Mouse (Mus musculus) liver, embryonic 11.5 days (tissue): ENCODE data around the gene Tax1bp3. TPM values are rescaled to one million over a fixed set of nuclear protein-coding genes. Genes with fewer than 3 reads are reported as not detected.

ENCODE experiments used
- ATAC-seq: fragments of 200-750 bp; cut with Nextera tagmentation; replicated peaks from 2 replicates; pipeline ENCODE4 v1.8.0; 2017; ENCODE audit warnings: moderate number of reproducible peaks, mild to moderate bottlenecking, moderate TSS enrichment, moderate library complexity; ENCODE audit not compliant: low FRiP score
- DNase-seq: peaks from one replicate; pipeline ENCODE4 v3.0.0-alpha.2; 2017; ENCODE audit warnings: low spot score
- H3K27ac ChIP-seq: fragments of 300-500 bp; sonication (generic); 2 replicates; pipeline ENCODE4 v1.5.1; 2014; ENCODE audit warnings: mild to moderate bottlenecking, low read depth, low read length, control low read depth
- H3K27me3 ChIP-seq: fragments of 300-500 bp; sonication (generic); replicated peaks from 2 replicates; pipeline ENCODE4 v1.6.1; 2014; ENCODE audit warnings: low read length, mixed read lengths; ENCODE audit not compliant: control insufficient read depth, insufficient read depth
- H3K36me3 ChIP-seq: fragments of 300-500 bp; sonication (generic); 2 replicates; pipeline ENCODE4 v1.6.1; 2014; ENCODE audit warnings: mild to moderate bottlenecking, low read length, moderate library complexity, mixed read lengths; ENCODE audit not compliant: control insufficient read depth, insufficient read depth
- H3K4me1 ChIP-seq: fragments of 300-500 bp; sonication (generic); replicated peaks from 2 replicates; pipeline ENCODE4 v1.6.1; 2014; ENCODE audit warnings: low read length, mixed read lengths; ENCODE audit not compliant: control insufficient read depth, insufficient read depth
- H3K4me2 ChIP-seq: fragments of 300-500 bp; sonication (generic); 2 replicates; pipeline ENCODE4 v1.6.1; 2014; ENCODE audit warnings: mild to moderate bottlenecking, control low read depth, moderate library complexity
- H3K4me3 ChIP-seq: fragments of 300-500 bp; sonication (generic); 2 replicates; pipeline ENCODE4 v1.5.1; 2014; ENCODE audit warnings: low read depth, low read length, control low read depth
- H3K9ac ChIP-seq: fragments of 300-500 bp; sonication (generic); 2 replicates; pipeline ENCODE4 v1.6.1; 2014; ENCODE audit warnings: low read depth, low read length, control low read depth
- H3K9me3 ChIP-seq: fragments of 300-500 bp; sonication (generic); 2 replicates; pipeline ENCODE4 v1.6.1; 2016; ENCODE audit warnings: low read length, inconsistent platforms, mixed read lengths; ENCODE audit not compliant: control insufficient read depth
- WGBS: fragments of 180-500 bp; shearing (Covaris S2); extraction: QIAGEN DNeasy Blood & Tissue Kit; methylation state at CpG from one replicate; pipeline ENCODE4 v1.1.7; 2014; 5-methylcytosine and 5-hydroxymethylcytosine counted together
- polyA plus RNA-seq: library from polyadenylated mRNA; unstranded; fragments of >200 nt; fragmentation: Nextera tagmentation; extraction: Ambion mirVana; gene quantifications from 2 replicates; pipeline ENCODE4 v1.2.1, GENCODE M21; 2014

Gene Tax1bp3
- polyA plus RNA-seq, 1 experiment from 2014 or later = 85.3 TPM

- 80% methylated on average over 6 of the region's 6 CpGs for WGBS
- no peak overlapping the region for H3K4me2 ChIP-seq
- no peaks in the 10 kb centered on the region for H3K9me3 ChIP-seq
- H3K36me3 ChIP-seq = peaks cover 5% of the 10 kb centered on the region; the same call in 1 of the 2 replicates
- no peak for ATAC-seq
- no peak overlapping the region for H3K4me3 ChIP-seq
- no peak overlapping the region for H3K9ac ChIP-seq
- no peak overlapping the region for H3K27ac ChIP-seq
- no peak for DNase-seq
- no peaks in the 10 kb centered on the region for H3K4me1 ChIP-seq
- H3K27me3 ChIP-seq = no peaks in the 10 kb centered on the region
Measured at GRCm38 (mm10) chr11:73187231-73187630, 10.3 kb downstream of the Tax1bp3 start.

GRCm38 (mm10) chr11:73193047-73193446 is 16.2 kb downstream of the Tax1bp3 start:
- Histone ChIP-seq H3K9me3 (no peaks in the 10 kb centered on the region), H3K9ac (no peak overlapping the region), H3K4me2 (no peak overlapping the region), H3K27ac (no peak overlapping the region), H3K4me3 (no peak overlapping the region), H3K27me3 (no peaks in the 10 kb centered on the region), H3K4me1 (no peaks in the 10 kb centered on the region), H3K36me3 (no peaks in the 10 kb centered on the region)
- ATAC-seq (no peak), DNase-seq (no peak)
- 57% methylated on average over 6 of the region's 6 CpGs for WGBS

GRCm38 (mm10) chr11:73194444-73194843 is 17.6 kb downstream of the Tax1bp3 start:
- Histone ChIP-seq H3K4me3 (no peak overlapping the region), H3K27ac (no peak overlapping the region), H3K27me3 (no peaks in the 10 kb centered on the region), H3K9me3 (no peaks in the 10 kb centered on the region), H3K4me2 (no peak overlapping the region), H3K9ac (no peak overlapping the region), H3K36me3 (no peaks in the 10 kb centered on the region), H3K4me1 (no peaks in the 10 kb centered on the region)
- WGBS = 76% methylated on average over 2 of the region's 2 CpGs
- ATAC-seq (no peak), DNase-seq (no peak)

- no peaks in the 10 kb centered on the region for H3K36me3 ChIP-seq
- no peak for ATAC-seq
- H3K27ac ChIP-seq = no peak overlapping the region
- peak overlapping the region; percentile 95 for H3K4me2 ChIP-seq
- peak overlapping the region; percentile 76 for H3K9ac ChIP-seq
- H3K27me3 ChIP-seq = no peaks in the 10 kb centered on the region
- no peak for DNase-seq
- WGBS = 3% methylated on average over 1 of the region's 1 CpGs
- H3K4me1 ChIP-seq = peaks cover 5% of the 10 kb centered on the region
- peak overlapping the region; percentile 65 for H3K4me3 ChIP-seq
- H3K9me3 ChIP-seq = no peaks in the 10 kb centered on the region
Measured at GRCm38 (mm10) chr11:73198190-73198589, 21.3 kb downstream of the Tax1bp3 start.

- ATAC-seq = peak; percentile 94
Measured at GRCm38 (mm10) chr11:73198603-73199229, 21.8 kb downstream of the Tax1bp3 start, which contains the start of gene Ctns. TSS of gene Ctns (minus strand) at chr11:73199042.

GRCm38 (mm10) chr11:73199230-73199712 is 22.4 kb downstream of the Tax1bp3 start, which contains the start of gene Shpk:
TSS of gene Shpk (plus strand) at chr11:73199460.
- DNase-seq (peak; percentile 91), ATAC-seq (peak; percentile 95)
- Histone ChIP-seq H3K9me3 (no peaks in the 10 kb centered on the region), H3K4me3 (peak within 1 kb of the TSS; percentile 65), H3K27me3 (no peaks in the 10 kb centered on the region), H3K9ac (peak within 1 kb of the TSS; percentile 76), H3K27ac (peak within 1 kb of the TSS; percentile 28; the same call in 1 of the 2 replicates), H3K4me1 (peaks cover 5% of the 10 kb centered on the region), H3K36me3 (no peaks in the 10 kb centered on the region), H3K4me2 (peak within 1 kb of the TSS; percentile 95)
- WGBS = under 1% methylated on average over 32 of the region's 32 CpGs

More at GRCm38 (mm10) chr11:73198603-73199229, 21.8 kb downstream of the Tax1bp3 start, which contains the start of gene Ctns:
- DNase-seq = no peak
- Histone ChIP-seq H3K27ac (peak within 1 kb of the TSS; percentile 28; the same call in 1 of the 2 replicates), H3K4me1 (peaks cover 5% of the 10 kb centered on the region), H3K27me3 (no peaks in the 10 kb centered on the region), H3K4me2 (peak within 1 kb of the TSS; percentile 95), H3K36me3 (no peaks in the 10 kb centered on the region), H3K9me3 (no peaks in the 10 kb centered on the region), H3K4me3 (peak within 1 kb of the TSS; percentile 65), H3K9ac (peak within 1 kb of the TSS; percentile 76)
- 2% methylated on average over 22 of the region's 22 CpGs for WGBS

- Histone ChIP-seq H3K4me2 (peak overlapping the region; percentile 95), H3K27ac (peak overlapping the region; percentile 3; the same call in 1 of the 2 replicates), H3K4me1 (peaks cover 5% of the 10 kb centered on the region), H3K36me3 (no peaks in the 10 kb centered on the region), H3K9me3 (no peaks in the 10 kb centered on the region), H3K4me3 (peak overlapping the region; percentile 65), H3K27me3 (no peaks in the 10 kb centered on the region), H3K9ac (peak overlapping the region; percentile 76)
- ATAC-seq (peak; percentile 17), DNase-seq (no peak)
- 2% methylated on average over 12 of the region's 12 CpGs for whole genome bisulfite sequencing
Measured at GRCm38 (mm10) chr11:73199879-73200278, 23.0 kb downstream of the Tax1bp3 start.

- Histone ChIP-seq H3K4me3 (no peak overlapping the region), H3K9me3 (no peaks in the 10 kb centered on the region), H3K4me1 (peaks cover 5% of the 10 kb centered on the region), H3K27me3 (no peaks in the 10 kb centered on the region), H3K36me3 (no peaks in the 10 kb centered on the region), H3K4me2 (no peak overlapping the region), H3K27ac (no peak overlapping the region), H3K9ac (no peak overlapping the region)
- 78% methylated on average over 2 of the region's 2 CpGs for WGBS
- no peak for DNase-seq
- ATAC-seq = no peak
Measured at GRCm38 (mm10) chr11:73201021-73201420, 24.1 kb downstream of the Tax1bp3 start.

- no peak overlapping the region for H3K9ac ChIP-seq
- no peak for DNase-seq
- 42% methylated on average over 4 of the region's 4 CpGs for WGBS
- H3K4me2 ChIP-seq = no peak overlapping the region
- no peak for ATAC-seq
- no peaks in the 10 kb centered on the region for H3K36me3 ChIP-seq
- H3K9me3 ChIP-seq = no peaks in the 10 kb centered on the region
- no peaks in the 10 kb centered on the region for H3K27me3 ChIP-seq
- no peak overlapping the region for H3K27ac ChIP-seq
- peaks cover 5% of the 10 kb centered on the region for H3K4me1 ChIP-seq
- no peak overlapping the region for H3K4me3 ChIP-seq
Measured at GRCm38 (mm10) chr11:73201597-73201996, 24.7 kb downstream of the Tax1bp3 start.
